Mouse (Mus musculus): ENCODE measurements at regions not wholly inside any gene's neighbourhood (a gene's known extent, or its start where the extent isn't known, plus 50 kb on each side); places are given as distances from the start of the nearest gene placed in this dataset.

DNA sequence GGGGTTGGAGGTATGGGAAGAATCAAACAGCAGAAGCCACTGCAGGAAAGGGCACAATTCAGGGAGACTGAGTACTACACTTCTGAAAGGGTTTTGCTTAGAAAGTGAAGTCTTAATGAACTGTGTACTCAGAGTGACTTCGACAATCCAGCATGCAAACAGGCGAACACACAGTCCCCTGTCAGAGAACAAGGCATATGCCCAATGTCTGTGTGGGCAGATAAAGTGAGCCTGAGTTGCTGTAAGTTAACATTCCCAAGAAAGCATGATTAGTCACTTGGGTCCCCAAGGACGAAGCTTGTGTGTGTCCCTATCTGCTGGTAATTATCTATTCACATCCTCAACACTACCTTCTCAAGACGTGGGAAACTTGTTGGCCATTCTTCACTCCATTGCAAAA lies 115.2 kb upstream of the Nav3 start:
- TF ChIP-seq CTCF (IDR thresholded peaks at IDR 0.05; ENCODE audit: extremely low read depth, insufficient read length, insufficient replicate concordance, low read depth, low read length) (no peak), POLR2A (IDR thresholded peaks at IDR 0.05; ENCODE audit: low read depth, low read length) (no peak)

Measured in small intestine, adult 2 months (tissue).